Mouse (Mus musculus): ENCODE data around the gene Cpxm2. TPM values are rescaled to one million over a fixed set of nuclear protein-coding genes. Genes with fewer than 3 reads are reported as not detected.

The Cpxm2 gene
- polyA plus RNA-seq, 2 experiments: 31.4 to 47.1 TPM

GRCm38 (mm10) chr7:132181042-132181441 is 26.5 kb upstream of the Cpxm2 start:
- H3K27me3 ChIP-seq (ENCODE audit: control insufficient read depth, insufficient read depth, low read length): no peaks in the 10 kb centered on the region
- H3K4me1 ChIP-seq (ENCODE audit: control insufficient read depth, insufficient read depth, low read length): no peaks in the 10 kb centered on the region
- H3K27ac ChIP-seq (replicated peaks; ENCODE audit: low read depth, low read length): no peak overlapping the region
- no peak overlapping the region for H3K4me3 ChIP-seq (replicated peaks; ENCODE audit: low read length)
- H3K9me3 ChIP-seq (ENCODE audit: control insufficient read depth, low read length): no peaks in the 10 kb centered on the region
- no peak overlapping the region for H3K4me2 ChIP-seq (replicated peaks; ENCODE audit: low read depth, low read length, severe bottlenecking)
- no peak overlapping the region for H3K9ac ChIP-seq (ENCODE audit: low read depth, low read length, severe bottlenecking)
- DNase-seq (ENCODE audit: low spot score) (no peak), ATAC-seq (ENCODE audit: low FRiP score, low read depth) (no peak)
- WGBS: 89% methylated on average over 3 of the region's 3 CpGs
- no peak for TF ChIP-seq POLR2A (IDR thresholded peaks at IDR 0.05; ENCODE audit: borderline replicate concordance, extremely low read depth, insufficient read depth, insufficient read length)
- H3K36me3 ChIP-seq (ENCODE audit: control insufficient read depth, insufficient read depth, low read length): no peaks in the 10 kb centered on the region

- Histone ChIP-seq H3K27me3 (ENCODE audit: control insufficient read depth, insufficient read depth, low read length) (no peaks in the 10 kb centered on the region), H3K4me2 (replicated peaks; ENCODE audit: low read depth, low read length, severe bottlenecking) (no peak overlapping the region), H3K36me3 (ENCODE audit: control insufficient read depth, insufficient read depth, low read length) (no peaks in the 10 kb centered on the region), H3K27ac (replicated peaks; ENCODE audit: low read depth, low read length) (no peak overlapping the region), H3K4me3 (replicated peaks; ENCODE audit: low read length) (no peak overlapping the region), H3K9me3 (ENCODE audit: control insufficient read depth, low read length) (no peaks in the 10 kb centered on the region), H3K4me1 (ENCODE audit: control insufficient read depth, insufficient read depth, low read length) (no peaks in the 10 kb centered on the region), H3K9ac (ENCODE audit: low read depth, low read length, severe bottlenecking) (no peak overlapping the region)
- DNase-seq (ENCODE audit: low spot score) (no peak), ATAC-seq (ENCODE audit: low FRiP score, low read depth) (no peak)
- 57% methylated on average over 1 of the region's 1 CpGs for WGBS
- TF ChIP-seq POLR2A (IDR thresholded peaks at IDR 0.05; ENCODE audit: borderline replicate concordance, extremely low read depth, insufficient read depth, insufficient read length): no peak
Observed at GRCm38 (mm10) chr7:132179049-132179448, 24.5 kb upstream of the Cpxm2 start.

GRCm38 (mm10) chr7:132174787-132175186 is 20.2 kb upstream of the Cpxm2 start:
- H3K4me3 ChIP-seq (replicated peaks; ENCODE audit: low read length): no peak overlapping the region
- H3K9me3 ChIP-seq (ENCODE audit: control insufficient read depth, low read length): no peaks in the 10 kb centered on the region
- no peak for TF ChIP-seq POLR2A (IDR thresholded peaks at IDR 0.05; ENCODE audit: borderline replicate concordance, extremely low read depth, insufficient read depth, insufficient read length)
- WGBS: 62% methylated on average over 5 of the region's 5 CpGs
- DNase-seq (ENCODE audit: low spot score) (peak; percentile 43), ATAC-seq (ENCODE audit: low FRiP score, low read depth) (no peak)
- H3K4me2 ChIP-seq (replicated peaks; ENCODE audit: low read depth, low read length, severe bottlenecking): no peak overlapping the region
- no peaks in the 10 kb centered on the region for H3K36me3 ChIP-seq (ENCODE audit: control insufficient read depth, insufficient read depth, low read length)
- no peak overlapping the region for H3K27ac ChIP-seq (replicated peaks; ENCODE audit: low read depth, low read length)
- H3K27me3 ChIP-seq (ENCODE audit: control insufficient read depth, insufficient read depth, low read length): no peaks in the 10 kb centered on the region
- peaks cover 5% of the 10 kb centered on the region; the same call in 1 of the 2 replicates for H3K4me1 ChIP-seq (ENCODE audit: control insufficient read depth, insufficient read depth, low read length)
- H3K9ac ChIP-seq (ENCODE audit: low read depth, low read length, severe bottlenecking): no peak overlapping the region

GRCm38 (mm10) chr7:132174296-132174695 is 19.8 kb upstream of the Cpxm2 start:
- Histone ChIP-seq H3K9me3 (ENCODE audit: control insufficient read depth, low read length) (no peaks in the 10 kb centered on the region), H3K4me1 (ENCODE audit: control insufficient read depth, insufficient read depth, low read length) (peaks cover 7% of the 10 kb centered on the region; the same call in 1 of the 2 replicates), H3K9ac (ENCODE audit: low read depth, low read length, severe bottlenecking) (no peak overlapping the region), H3K4me3 (replicated peaks; ENCODE audit: low read length) (no peak overlapping the region), H3K4me2 (replicated peaks; ENCODE audit: low read depth, low read length, severe bottlenecking) (no peak overlapping the region), H3K27me3 (ENCODE audit: control insufficient read depth, insufficient read depth, low read length) (no peaks in the 10 kb centered on the region), H3K36me3 (ENCODE audit: control insufficient read depth, insufficient read depth, low read length) (no peaks in the 10 kb centered on the region), H3K27ac (replicated peaks; ENCODE audit: low read depth, low read length) (no peak overlapping the region)
- ATAC-seq (ENCODE audit: low FRiP score, low read depth): no peak
- no peak for TF ChIP-seq POLR2A (IDR thresholded peaks at IDR 0.05; ENCODE audit: borderline replicate concordance, extremely low read depth, insufficient read depth, insufficient read length)
- no peak for DNase-seq (ENCODE audit: low spot score)
- WGBS: 83% methylated on average over 2 of the region's 2 CpGs

GRCm38 (mm10) chr7:132172220-132172619 is 17.7 kb upstream of the Cpxm2 start:
- DNase-seq (ENCODE audit: low spot score) (no peak), ATAC-seq (ENCODE audit: low FRiP score, low read depth) (no peak)
- Histone ChIP-seq H3K4me3 (replicated peaks; ENCODE audit: low read length) (no peak overlapping the region), H3K27ac (replicated peaks; ENCODE audit: low read depth, low read length) (no peak overlapping the region), H3K9ac (ENCODE audit: low read depth, low read length, severe bottlenecking) (no peak overlapping the region), H3K9me3 (ENCODE audit: control insufficient read depth, low read length) (no peaks in the 10 kb centered on the region), H3K27me3 (ENCODE audit: control insufficient read depth, insufficient read depth, low read length) (no peaks in the 10 kb centered on the region), H3K4me2 (replicated peaks; ENCODE audit: low read depth, low read length, severe bottlenecking) (no peak overlapping the region), H3K36me3 (ENCODE audit: control insufficient read depth, insufficient read depth, low read length) (no peaks in the 10 kb centered on the region), H3K4me1 (ENCODE audit: control insufficient read depth, insufficient read depth, low read length) (peaks cover 7% of the 10 kb centered on the region; the same call in 1 of the 2 replicates)
- TF ChIP-seq POLR2A (IDR thresholded peaks at IDR 0.05; ENCODE audit: borderline replicate concordance, extremely low read depth, insufficient read depth, insufficient read length): no peak
- WGBS: 84% methylated on average over 5 of the region's 5 CpGs

- H3K4me3 ChIP-seq (replicated peaks; ENCODE audit: low read length): no peak overlapping the region
- DNase-seq (ENCODE audit: low spot score) (no peak), ATAC-seq (ENCODE audit: low FRiP score, low read depth) (no peak)
Observed at GRCm38 (mm10) chr7:132171716-132172115, 17.2 kb upstream of the Cpxm2 start.

More at GRCm38 (mm10) chr7:132171716-132172115, 17.2 kb upstream of the Cpxm2 start:
- 82% methylated on average over 5 of the region's 5 CpGs for WGBS
- no peaks in the 10 kb centered on the region for H3K36me3 ChIP-seq (ENCODE audit: control insufficient read depth, insufficient read depth, low read length)
- no peak overlapping the region for H3K9ac ChIP-seq (ENCODE audit: low read depth, low read length, severe bottlenecking)
- no peak for TF ChIP-seq POLR2A (IDR thresholded peaks at IDR 0.05; ENCODE audit: borderline replicate concordance, extremely low read depth, insufficient read depth, insufficient read length)
- H3K4me2 ChIP-seq (replicated peaks; ENCODE audit: low read depth, low read length, severe bottlenecking): no peak overlapping the region
- H3K9me3 ChIP-seq (ENCODE audit: control insufficient read depth, low read length): no peaks in the 10 kb centered on the region
- H3K27ac ChIP-seq (replicated peaks; ENCODE audit: low read depth, low read length): no peak overlapping the region
- H3K27me3 ChIP-seq (ENCODE audit: control insufficient read depth, insufficient read depth, low read length): no peaks in the 10 kb centered on the region
- H3K4me1 ChIP-seq (ENCODE audit: control insufficient read depth, insufficient read depth, low read length): peaks cover 7% of the 10 kb centered on the region; the same call in 1 of the 2 replicates
